Mouse (Mus musculus) midbrain, embryonic 11.5 days (tissue): ENCODE data around the gene Actr8. TPM values are rescaled to one million over a fixed set of nuclear protein-coding genes. Genes with fewer than 3 reads are reported as not detected.

Experiments
- ATAC-seq: fragments of 200-750 bp; cut with Nextera tagmentation; 2 replicates; pipeline ENCODE4 v1.8.0; 2017; ENCODE audit warnings: moderate TSS enrichment, moderate library complexity; ENCODE audit not compliant: low FRiP score
- DNase-seq: peaks from one replicate; pipeline ENCODE4 v3.0.0; 2015; ENCODE audit warnings: low spot score; ENCODE audit errors: missing footprints
- H3K27ac ChIP-seq: fragments of 300-500 bp; sonication (generic); 2 replicates; pipeline ENCODE4 v1.5.1; 2014; ENCODE audit warnings: low read depth, low read length
- H3K27me3 ChIP-seq: fragments of 300-500 bp; sonication (generic); 2 replicates; pipeline ENCODE4 v1.6.1; 2014; ENCODE audit warnings: mild to moderate bottlenecking, low read length, moderate library complexity, mixed read lengths; ENCODE audit not compliant: control insufficient read depth, insufficient read depth
- H3K36me3 ChIP-seq: fragments of 300-500 bp; sonication (generic); 2 replicates; pipeline ENCODE4 v1.6.1; 2014; ENCODE audit warnings: mild to moderate bottlenecking, low read length, moderate library complexity, mixed read lengths; ENCODE audit not compliant: control insufficient read depth, insufficient read depth
- H3K4me1 ChIP-seq: fragments of 300-500 bp; sonication (generic); 2 replicates; pipeline ENCODE4 v1.6.1; 2014; ENCODE audit warnings: low read length; ENCODE audit not compliant: control insufficient read depth, insufficient read depth
- H3K4me2 ChIP-seq: fragments of 300-500 bp; sonication (generic); 2 replicates; pipeline ENCODE4 v1.6.1; 2014; ENCODE audit warnings: mild to moderate bottlenecking, moderate library complexity
- H3K4me3 ChIP-seq: fragments of 300-500 bp; sonication (generic); 2 replicates; pipeline ENCODE4 v1.5.1; 2014; ENCODE audit warnings: low read depth, low read length
- H3K9ac ChIP-seq: fragments of 300-500 bp; sonication (generic); 2 replicates; pipeline ENCODE4 v1.6.1; 2014; ENCODE audit warnings: low read length
- H3K9me3 ChIP-seq: fragments of 300-500 bp; sonication (generic); 2 replicates; pipeline ENCODE4 v1.6.1; 2016; ENCODE audit warnings: low read length; ENCODE audit not compliant: control insufficient read depth
- WGBS: fragments of 180-500 bp; shearing (Covaris S2); extraction: QIAGEN DNeasy Blood & Tissue Kit; methylation state at CpG from one replicate; pipeline ENCODE4 v1.1.7; 2014; 5-methylcytosine and 5-hydroxymethylcytosine counted together
- polyA plus RNA-seq: library from polyadenylated mRNA; unstranded; fragments of >200 nt; fragmentation: Nextera tagmentation; extraction: Ambion mirVana; gene quantifications from 2 replicates; pipeline ENCODE4 v1.2.1, GENCODE M21; 2014

Gene Actr8
- polyA plus RNA-seq, 1 experiment from 2014 or later, result 77.6 TPM

DNA sequence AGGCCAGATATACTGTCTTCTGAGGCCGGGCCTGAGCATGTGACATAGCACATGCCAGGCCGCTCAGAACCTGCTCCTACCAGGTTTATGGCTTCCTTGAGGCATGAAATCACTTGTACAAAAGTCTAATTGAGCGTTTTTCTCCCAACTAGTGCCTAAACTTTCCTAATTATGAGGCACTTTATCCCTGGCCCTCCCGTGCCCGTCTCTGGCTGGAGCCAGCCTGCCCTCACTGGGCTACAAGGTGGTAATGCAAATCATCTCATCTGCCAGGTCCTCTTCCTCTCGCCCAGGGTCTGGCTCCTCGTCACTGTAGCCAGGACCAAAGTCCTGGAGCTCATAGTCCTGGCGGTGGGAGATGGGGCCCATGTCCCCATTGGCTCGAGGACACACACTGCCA lies 63.7 kb downstream of the Actr8 start:
- Histone ChIP-seq H3K9ac (no peak overlapping the region), H3K27ac (no peak overlapping the region), H3K9me3 (no peaks in the 10 kb centered on the region), H3K4me2 (no peak overlapping the region), H3K36me3 (no peaks in the 10 kb centered on the region), H3K4me3 (no peak overlapping the region), H3K27me3 (no peaks in the 10 kb centered on the region), H3K4me1 (no peaks in the 10 kb centered on the region)
- 84% methylated on average over 9 of the region's 9 CpGs for WGBS
- DNase-seq (no peak), ATAC-seq (no peak)

DNA sequence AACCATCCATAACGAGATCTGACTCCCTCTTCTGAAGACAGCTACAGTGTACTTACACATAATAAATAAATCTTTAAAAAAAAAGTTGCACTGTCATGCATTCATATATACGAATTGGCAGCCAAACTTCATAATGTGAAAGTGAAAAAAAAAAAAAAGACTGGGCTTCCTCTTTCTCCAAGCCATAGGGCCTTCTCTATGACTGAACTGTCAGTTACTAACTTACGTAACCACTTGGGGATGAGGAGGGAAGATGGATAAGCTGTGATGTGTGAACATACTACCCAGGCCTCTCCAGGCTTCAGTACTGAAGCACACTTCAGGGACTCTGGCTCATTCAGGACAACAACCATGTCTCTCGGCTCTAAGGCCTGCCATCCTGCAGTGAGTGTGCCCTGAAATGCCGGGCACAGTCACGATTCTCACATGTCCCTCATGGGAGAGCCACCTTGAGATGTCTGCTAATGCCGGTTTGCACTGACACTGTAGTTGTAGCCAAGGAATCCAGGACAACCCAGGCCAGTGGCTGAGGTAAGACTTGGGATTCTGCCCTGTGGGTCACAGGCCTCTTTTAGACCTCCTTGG lies 65.3 kb downstream of the Actr8 start:
- H3K4me2 ChIP-seq, result no peak overlapping the region
- H3K36me3 ChIP-seq, result no peaks in the 10 kb centered on the region
- H3K4me1 ChIP-seq, result no peaks in the 10 kb centered on the region
- no peak overlapping the region for H3K27ac ChIP-seq
- DNase-seq, result no peak
- no peak for ATAC-seq
- H3K27me3 ChIP-seq, result no peaks in the 10 kb centered on the region
- no peaks in the 10 kb centered on the region for H3K9me3 ChIP-seq
- no peak overlapping the region for H3K4me3 ChIP-seq
- no peak overlapping the region for H3K9ac ChIP-seq
- 90% methylated on average over 7 of the region's 7 CpGs for WGBS

DNA sequence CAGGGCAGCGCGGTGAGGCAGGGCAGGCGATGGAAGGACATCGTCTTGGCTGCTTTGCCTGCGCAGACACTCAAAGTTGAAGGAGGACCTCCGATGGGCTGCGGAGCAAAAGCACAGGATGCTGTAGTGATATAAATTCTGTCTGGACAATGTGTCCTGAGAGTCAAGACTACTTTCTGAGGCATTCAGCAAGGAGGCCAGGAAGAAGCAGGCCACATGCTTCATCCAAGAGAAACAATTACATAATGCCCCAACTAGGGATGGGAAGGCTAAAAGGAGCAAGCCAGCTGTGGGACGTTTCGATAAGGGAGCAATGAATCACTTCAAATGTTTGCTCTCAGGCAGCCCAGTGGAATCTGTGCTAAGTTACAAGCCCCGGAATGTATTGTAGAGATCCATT lies 67.1 kb downstream of the Actr8 start:
- no peak overlapping the region for H3K4me2 ChIP-seq
- no peak overlapping the region for H3K4me3 ChIP-seq
- H3K4me1 ChIP-seq, result no peaks in the 10 kb centered on the region
- no peak overlapping the region for H3K9ac ChIP-seq
- 87% methylated on average over 10 of the region's 10 CpGs for WGBS
- DNase-seq (no peak), ATAC-seq (no peak)
- H3K27ac ChIP-seq, result no peak overlapping the region
- no peaks in the 10 kb centered on the region for H3K27me3 ChIP-seq
- no peaks in the 10 kb centered on the region for H3K9me3 ChIP-seq
- H3K36me3 ChIP-seq, result no peaks in the 10 kb centered on the region

DNA sequence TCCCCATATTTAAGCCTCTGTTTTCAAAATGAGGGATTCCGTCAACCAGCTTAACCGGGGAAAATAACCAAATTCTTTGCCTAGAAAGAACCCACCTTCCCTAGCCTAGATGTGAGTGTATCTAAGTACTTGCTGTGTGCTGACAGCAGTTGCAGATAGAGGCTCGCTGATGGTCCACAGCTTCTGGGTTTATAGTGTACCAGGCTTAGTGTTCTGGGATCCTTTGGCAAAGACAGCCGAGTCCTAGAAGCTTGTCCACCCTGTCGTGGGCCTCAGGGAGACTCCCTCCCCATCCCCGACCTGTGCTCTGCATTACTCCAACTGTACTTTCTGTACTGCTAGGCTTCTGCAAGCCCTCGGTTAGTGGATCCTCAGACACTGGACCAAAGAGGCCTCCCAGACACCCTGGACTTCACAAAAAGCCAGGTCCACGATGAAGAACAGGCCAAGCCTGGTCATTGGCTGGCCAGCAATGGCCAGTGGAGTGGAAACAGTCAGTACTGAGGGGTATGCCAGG lies 67.6 kb downstream of the Actr8 start:
- no peaks in the 10 kb centered on the region for H3K4me1 ChIP-seq
- 84% methylated on average over 8 of the region's 8 CpGs for WGBS
- H3K4me3 ChIP-seq, result no peak overlapping the region
- no peaks in the 10 kb centered on the region for H3K27me3 ChIP-seq
- H3K9me3 ChIP-seq, result no peaks in the 10 kb centered on the region
- H3K36me3 ChIP-seq, result no peaks in the 10 kb centered on the region
- H3K9ac ChIP-seq, result no peak overlapping the region
- H3K27ac ChIP-seq, result no peak overlapping the region
- ATAC-seq (no peak), DNase-seq (no peak)
- no peak overlapping the region for H3K4me2 ChIP-seq

DNA sequence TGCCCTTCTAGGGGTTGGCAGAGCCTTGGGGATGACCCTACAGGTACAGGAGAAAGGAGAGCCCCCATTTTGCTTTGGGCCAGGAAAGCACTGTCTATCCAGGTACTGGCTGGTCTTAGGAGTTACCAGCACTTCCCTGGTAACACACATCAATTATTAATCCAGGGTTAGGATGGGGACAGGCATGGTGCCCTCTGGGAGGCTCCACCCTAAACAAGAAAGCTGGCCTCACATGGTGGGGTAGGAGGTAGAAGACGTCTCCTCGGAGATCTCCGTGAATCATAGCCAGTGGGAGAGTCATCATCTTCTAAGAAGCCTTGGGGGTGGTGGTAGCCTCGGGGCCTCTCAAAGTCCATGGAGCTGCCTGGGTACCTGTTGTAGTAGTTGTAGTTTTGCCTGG lies 68.8 kb downstream of the Actr8 start:
- H3K27me3 ChIP-seq, result no peaks in the 10 kb centered on the region
- 97% methylated on average over 4 of the region's 4 CpGs for WGBS
- H3K4me3 ChIP-seq, result no peak overlapping the region
- no peak for DNase-seq
- H3K27ac ChIP-seq, result no peak overlapping the region
- H3K9me3 ChIP-seq, result no peaks in the 10 kb centered on the region
- no peaks in the 10 kb centered on the region for H3K36me3 ChIP-seq
- no peaks in the 10 kb centered on the region for H3K4me1 ChIP-seq
- H3K4me2 ChIP-seq, result no peak overlapping the region
- no peak for ATAC-seq
- H3K9ac ChIP-seq, result no peak overlapping the region

DNA sequence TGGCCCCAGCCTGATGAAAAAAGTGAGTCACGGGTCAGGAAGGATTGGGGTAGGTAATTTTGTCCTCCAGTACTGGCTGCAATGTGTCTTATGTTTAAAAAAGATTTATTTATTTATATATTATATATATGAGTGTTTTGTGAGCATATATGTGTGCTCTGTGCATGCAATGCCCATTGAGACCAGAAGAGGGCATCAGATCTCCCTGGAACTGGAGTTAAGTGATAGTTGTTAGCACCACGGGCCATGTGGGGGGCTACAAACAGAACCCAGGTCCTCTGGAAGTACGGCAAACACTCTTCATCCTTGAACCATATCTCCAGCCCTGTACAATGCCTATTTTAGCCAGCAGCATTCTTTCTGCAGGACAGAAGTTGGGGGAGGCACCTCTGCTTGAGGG lies 69.9 kb downstream of the Actr8 start:
- no peak overlapping the region for H3K27ac ChIP-seq
- no peak overlapping the region for H3K4me2 ChIP-seq
- H3K4me1 ChIP-seq, result no peaks in the 10 kb centered on the region
- ATAC-seq, result no peak
- no peaks in the 10 kb centered on the region for H3K36me3 ChIP-seq
- no peaks in the 10 kb centered on the region for H3K27me3 ChIP-seq
- H3K4me3 ChIP-seq, result no peak overlapping the region
- no peaks in the 10 kb centered on the region for H3K9me3 ChIP-seq
- no peak overlapping the region for H3K9ac ChIP-seq
- no peak for DNase-seq
- 80% methylated on average over 3 of the region's 3 CpGs for WGBS

DNA sequence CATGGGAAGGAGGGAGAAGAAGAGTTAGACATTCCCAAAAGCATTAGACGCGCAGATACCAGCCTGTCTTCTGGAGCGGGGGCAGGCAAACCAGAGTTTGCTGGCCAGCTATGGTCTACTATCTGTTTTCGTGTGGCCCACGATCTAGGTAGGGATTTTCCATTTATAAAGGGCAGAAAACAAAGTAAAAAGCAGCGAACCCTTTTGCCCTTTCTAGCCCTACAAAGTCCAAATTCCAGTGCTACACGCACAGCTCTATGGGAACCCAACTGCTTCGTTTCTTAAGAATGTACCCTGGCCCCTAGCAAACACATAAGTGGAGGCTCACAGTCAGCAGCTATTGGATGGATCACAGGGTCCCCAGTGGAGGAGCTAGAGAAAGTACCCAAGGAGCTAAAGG lies 72.1 kb downstream of the Actr8 start:
- no peaks in the 10 kb centered on the region for H3K9me3 ChIP-seq
- no peaks in the 10 kb centered on the region for H3K4me1 ChIP-seq
- H3K36me3 ChIP-seq, result no peaks in the 10 kb centered on the region
- H3K9ac ChIP-seq, result no peak overlapping the region
- no peak overlapping the region for H3K4me2 ChIP-seq
- H3K27me3 ChIP-seq, result no peaks in the 10 kb centered on the region
- no peak for DNase-seq
- H3K4me3 ChIP-seq, result no peak overlapping the region
- no peak for ATAC-seq
- H3K27ac ChIP-seq, result no peak overlapping the region
- WGBS, result 89% methylated on average over 8 of the region's 8 CpGs

DNA sequence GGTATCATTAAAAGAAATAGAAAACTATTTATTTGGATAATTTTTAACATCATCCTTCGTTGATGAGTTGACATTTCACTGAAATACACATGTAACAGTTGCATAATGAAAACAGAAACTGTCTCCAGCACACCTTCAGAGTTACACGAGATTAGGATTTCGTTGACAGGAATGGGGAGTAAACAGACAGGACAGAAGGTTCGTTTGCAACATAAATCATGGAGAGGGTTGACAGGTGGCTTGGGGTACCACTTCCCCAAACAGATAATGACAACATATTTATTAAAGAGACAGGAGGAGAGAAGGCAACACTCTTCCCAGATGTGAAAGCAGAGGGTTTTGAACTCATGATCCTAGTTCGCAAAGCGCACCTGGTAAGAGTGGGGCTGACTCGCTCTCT lies 76.8 kb downstream of the Actr8 start:
- ATAC-seq, result no peak
- H3K27me3 ChIP-seq, result no peaks in the 10 kb centered on the region
- 88% methylated on average over 7 of the region's 7 CpGs for WGBS
- no peak overlapping the region for H3K9ac ChIP-seq
- DNase-seq, result no peak
- H3K4me3 ChIP-seq, result no peak overlapping the region
- no peaks in the 10 kb centered on the region for H3K9me3 ChIP-seq
- no peak overlapping the region for H3K4me2 ChIP-seq
- no peak overlapping the region for H3K27ac ChIP-seq
- no peaks in the 10 kb centered on the region for H3K36me3 ChIP-seq
- H3K4me1 ChIP-seq, result no peaks in the 10 kb centered on the region
